Mouse (Mus musculus) kidney, adult 2 months (tissue): ENCODE results near the gene Ankrd13a. TPM values are rescaled to one million over a fixed set of nuclear protein-coding genes. Genes with fewer than 3 reads are reported as not detected.

Source experiments
- DNase-seq: peaks from one replicate; pipeline ENCODE4 v3.0.0; 2021
- H3K27ac ChIP-seq: fragments of 200-500 bp; 2 replicates; pipeline ENCODE4 v1.5.1; 2012; ENCODE audit warnings: low read depth, low read length, control low read depth, inconsistent platforms; ENCODE audit not compliant: insufficient read depth
- H3K27me3 ChIP-seq: fragments of 200-500 bp; replicated peaks from 2 replicates; pipeline ENCODE4 v1.6.1; 2012; ENCODE audit warnings: mild to moderate bottlenecking, moderate library complexity, low read length, inconsistent platforms; ENCODE audit not compliant: control insufficient read depth, insufficient read depth
- H3K36me3 ChIP-seq: fragments of 200-500 bp; 2 replicates; pipeline ENCODE4 v1.6.1; 2012; ENCODE audit warnings: mild to moderate bottlenecking, moderate library complexity, low read length, inconsistent platforms; ENCODE audit not compliant: control insufficient read depth, insufficient read depth
- H3K4me1 ChIP-seq: fragments of 200-500 bp; 2 replicates; pipeline ENCODE4 v1.6.1; 2011; ENCODE audit warnings: low read length; ENCODE audit not compliant: control insufficient read depth, insufficient read depth
- H3K4me3 ChIP-seq: fragments of 200-500 bp; 2 replicates; pipeline ENCODE4 v1.5.1; 2011; ENCODE audit warnings: mild to moderate bottlenecking, low read depth, low read length, control low read depth; ENCODE audit not compliant: insufficient read depth
- CTCF ChIP-seq: fragments of 200-500 bp; conservative IDR thresholded peaks from 2 replicates; pipeline ENCODE4 v1.5.1; 2011; ENCODE audit warnings: low read depth, mild to moderate bottlenecking, control low read depth, low read length, moderate library complexity, mixed read lengths; ENCODE audit not compliant: insufficient read depth, insufficient read length
- POLR2A ChIP-seq: fragments of 200-500 bp; IDR thresholded peaks from one replicate; pipeline ENCODE4 v1.6.1; 2011; ENCODE audit warnings: low read depth, low read length, control low read depth
- WGBS: fragments of 180-500 bp; shearing (Covaris S2); methylation state at CpG from one replicate; pipeline ENCODE4 v1.1.7; 2018; 5-methylcytosine and 5-hydroxymethylcytosine counted together
- polyA plus RNA-seq: library from polyadenylated mRNA; depleted of rRNA; stranded (reverse); fragments of >200 nt; gene quantifications from 2 replicates; pipeline ENCODE4 v1.2.3, GENCODE M21; 2012; rRNA removed

The Ankrd13a gene
- polyA plus RNA-seq, result 47.7 and 51.6 TPM in 2 replicates

DNA sequence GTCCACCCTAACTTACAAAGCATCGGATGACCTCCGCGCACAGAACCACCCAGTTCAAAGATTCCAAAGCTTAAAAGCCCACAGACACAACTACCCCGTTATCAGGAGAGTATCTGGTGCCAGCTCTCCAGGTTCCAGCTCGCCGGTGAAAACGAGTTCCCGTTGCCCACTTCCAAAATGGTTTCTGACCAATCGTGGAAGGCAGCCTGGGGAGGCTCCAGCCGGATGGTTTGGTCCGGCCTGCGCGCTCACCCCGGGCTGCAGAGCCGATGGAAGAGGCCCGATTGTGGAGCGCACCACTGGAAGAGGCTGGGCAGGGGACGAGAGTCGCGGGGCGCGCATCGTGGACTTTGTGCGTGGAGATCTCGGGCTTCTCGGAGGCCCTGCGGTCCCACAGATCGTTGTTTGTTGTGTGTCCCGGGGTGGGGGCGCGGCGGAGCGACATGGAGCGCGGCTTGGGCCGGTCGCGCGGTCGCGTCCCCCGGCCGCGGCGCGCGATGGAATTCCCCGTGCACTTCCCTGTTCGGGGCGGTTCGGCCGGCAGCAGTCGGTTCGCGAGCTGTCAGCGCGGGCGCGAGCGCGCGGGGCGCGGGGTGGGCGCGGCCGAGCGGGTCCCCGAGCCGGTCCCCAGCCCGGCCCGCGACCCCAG lies at the start of gene Ankrd13a:
Ankrd13a (plus strand) TSS at position 275 of the 649 bp plus-strand sequence.
- Histone ChIP-seq H3K27me3 (no peaks in the 10 kb centered on the region), H3K27ac (peak within 1 kb of the TSS; percentile 98), H3K4me3 (peak within 1 kb of the TSS; percentile 78), H3K4me1 (no peaks in the 10 kb centered on the region; the same call in 1 of the 2 replicates), H3K36me3 (no peaks in the 10 kb centered on the region)
- peak; percentile 95 for DNase-seq
- 1% methylated on average over 72 of the region's 73 CpGs for WGBS
- TF ChIP-seq CTCF, result no peak
- peak; percentile 34 for TF ChIP-seq POLR2A

DNA sequence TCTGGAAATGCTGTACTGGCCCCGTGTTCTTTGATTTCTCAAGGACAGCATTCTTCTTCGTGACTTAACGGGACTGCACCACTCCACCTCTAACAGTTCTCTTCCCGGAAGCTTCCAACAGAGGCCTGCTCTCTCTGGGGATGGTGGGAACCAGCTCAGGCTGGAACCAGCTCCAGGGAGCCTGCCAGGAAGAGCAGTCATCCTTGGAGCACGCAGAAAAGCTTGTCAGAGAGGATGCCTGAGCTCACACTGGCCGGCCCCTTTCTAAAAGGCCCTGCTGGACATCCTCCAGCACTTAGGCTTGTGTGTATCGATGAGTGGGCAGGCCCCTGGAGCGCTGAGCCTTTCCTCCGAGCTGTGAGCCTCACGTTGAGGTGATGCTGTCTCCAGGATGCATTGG lies 46.3 kb upstream of the Ankrd13a start:
- Histone ChIP-seq H3K27ac (no peak overlapping the region), H3K27me3 (no peaks in the 10 kb centered on the region), H3K36me3 (peaks cover 4% of the 10 kb centered on the region), H3K4me1 (no peaks in the 10 kb centered on the region), H3K4me3 (no peak overlapping the region)
- WGBS, result 61% methylated on average over 10 of the region's 10 CpGs
- no peak for TF ChIP-seq CTCF
- no peak for TF ChIP-seq POLR2A
- peak; percentile 17 for DNase-seq

DNA sequence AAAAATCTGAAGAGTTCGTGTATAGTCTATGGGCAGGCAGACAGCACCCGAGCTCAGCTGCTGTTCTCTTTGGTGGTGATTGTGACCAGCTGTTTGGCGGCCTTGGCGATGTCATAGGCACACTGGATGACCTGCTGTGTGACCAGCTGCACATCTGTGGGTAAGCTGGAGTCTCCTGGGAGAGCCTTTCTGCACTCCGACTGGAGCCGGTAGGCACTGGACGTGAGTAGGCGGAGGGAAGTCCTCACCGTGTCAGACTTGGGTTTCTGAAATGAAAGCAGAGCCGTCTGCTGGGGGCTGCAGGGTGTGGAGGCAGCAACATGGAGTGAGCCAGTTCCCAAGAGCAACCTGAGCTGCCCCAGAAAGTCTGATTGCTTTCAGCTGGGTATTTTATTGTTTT lies 44.3 kb upstream of the Ankrd13a start:
- no peak for DNase-seq
- no peak for TF ChIP-seq POLR2A
- TF ChIP-seq CTCF, result no peak
- H3K4me1 ChIP-seq, result no peaks in the 10 kb centered on the region
- peaks cover 4% of the 10 kb centered on the region for H3K36me3 ChIP-seq
- no peak overlapping the region for H3K4me3 ChIP-seq
- no peak overlapping the region for H3K27ac ChIP-seq
- WGBS, result 71% methylated on average over 10 of the region's 10 CpGs
- no peaks in the 10 kb centered on the region for H3K27me3 ChIP-seq

DNA sequence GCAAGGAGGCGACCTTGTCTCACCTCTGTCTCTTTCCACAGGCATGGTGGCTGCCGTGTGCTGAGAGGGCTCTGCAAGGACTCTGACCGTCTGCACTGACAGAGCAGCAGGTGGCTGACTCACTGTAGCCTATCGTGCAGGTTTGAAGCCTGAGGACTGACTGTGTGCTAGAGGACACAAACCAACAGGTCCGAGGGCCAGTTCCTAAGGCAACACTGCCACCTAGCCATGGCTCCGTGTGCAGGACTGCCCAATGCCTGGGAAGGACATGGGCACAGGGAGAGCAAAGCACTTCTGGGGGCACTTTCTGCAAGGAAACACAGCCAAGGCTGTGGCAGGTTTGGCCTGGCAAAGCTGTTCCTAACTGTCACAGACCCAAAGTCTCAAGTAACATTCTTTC lies 43.0 kb upstream of the Ankrd13a start:
- no peak overlapping the region for H3K4me3 ChIP-seq
- H3K27me3 ChIP-seq, result no peaks in the 10 kb centered on the region
- H3K36me3 ChIP-seq, result peaks cover 4% of the 10 kb centered on the region
- 61% methylated on average over 6 of the region's 6 CpGs for WGBS
- H3K27ac ChIP-seq, result no peak overlapping the region
- H3K4me1 ChIP-seq, result no peaks in the 10 kb centered on the region
- TF ChIP-seq POLR2A (no peak), CTCF (peak; percentile 44)
- no peak for DNase-seq

DNA sequence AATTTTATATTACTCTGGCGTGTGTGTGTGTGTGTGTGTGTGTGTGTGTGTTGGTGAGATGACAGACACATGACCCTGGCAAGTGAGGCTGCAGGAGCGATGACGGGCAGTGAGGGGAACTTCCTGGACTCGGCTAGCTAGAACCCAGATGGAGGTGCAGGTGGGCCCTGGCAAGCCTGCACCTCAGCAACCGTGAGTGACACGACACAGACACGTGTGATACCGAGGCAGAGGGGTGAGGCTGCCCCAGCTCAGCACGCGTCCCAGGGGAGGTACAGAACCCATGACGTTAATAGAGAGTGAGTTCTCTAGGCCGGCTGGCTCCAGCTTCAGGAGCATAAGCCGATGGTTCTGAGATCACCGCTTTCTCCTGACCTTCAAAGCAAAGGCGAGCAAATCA lies 42.5 kb upstream of the Ankrd13a start:
- Histone ChIP-seq H3K4me3 (no peak overlapping the region), H3K4me1 (no peaks in the 10 kb centered on the region), H3K36me3 (peaks cover 4% of the 10 kb centered on the region), H3K27me3 (no peaks in the 10 kb centered on the region), H3K27ac (no peak overlapping the region)
- no peak for DNase-seq
- TF ChIP-seq CTCF (no peak), POLR2A (no peak)
- 85% methylated on average over 15 of the region's 15 CpGs for WGBS

DNA sequence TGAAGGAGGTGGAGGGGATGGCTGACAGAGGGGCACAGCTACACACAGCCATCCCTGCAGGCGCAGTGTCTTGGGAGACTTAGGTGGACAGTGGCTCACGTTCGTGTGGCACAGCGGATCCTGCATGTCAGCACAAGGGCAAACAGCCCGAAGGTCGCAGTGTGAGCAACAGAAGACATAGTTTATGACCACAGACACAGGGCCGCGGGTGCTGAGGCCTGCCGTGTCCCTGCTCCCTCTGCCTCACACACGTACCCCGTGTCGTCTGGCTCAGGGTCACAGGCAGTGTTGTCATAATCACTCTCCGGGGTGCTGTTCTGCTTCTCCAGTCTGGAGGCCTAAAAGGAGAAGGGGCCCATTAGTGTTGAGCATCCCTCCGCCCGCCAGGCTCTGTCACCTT lies 40.9 kb upstream of the Ankrd13a start:
- no peak overlapping the region for H3K27ac ChIP-seq
- no peak for TF ChIP-seq CTCF
- no peak for TF ChIP-seq POLR2A
- H3K36me3 ChIP-seq, result peaks cover 4% of the 10 kb centered on the region
- H3K4me3 ChIP-seq, result no peak overlapping the region
- H3K27me3 ChIP-seq, result no peaks in the 10 kb centered on the region
- DNase-seq, result no peak
- 85% methylated on average over 15 of the region's 15 CpGs for WGBS
- H3K4me1 ChIP-seq, result no peaks in the 10 kb centered on the region

DNA sequence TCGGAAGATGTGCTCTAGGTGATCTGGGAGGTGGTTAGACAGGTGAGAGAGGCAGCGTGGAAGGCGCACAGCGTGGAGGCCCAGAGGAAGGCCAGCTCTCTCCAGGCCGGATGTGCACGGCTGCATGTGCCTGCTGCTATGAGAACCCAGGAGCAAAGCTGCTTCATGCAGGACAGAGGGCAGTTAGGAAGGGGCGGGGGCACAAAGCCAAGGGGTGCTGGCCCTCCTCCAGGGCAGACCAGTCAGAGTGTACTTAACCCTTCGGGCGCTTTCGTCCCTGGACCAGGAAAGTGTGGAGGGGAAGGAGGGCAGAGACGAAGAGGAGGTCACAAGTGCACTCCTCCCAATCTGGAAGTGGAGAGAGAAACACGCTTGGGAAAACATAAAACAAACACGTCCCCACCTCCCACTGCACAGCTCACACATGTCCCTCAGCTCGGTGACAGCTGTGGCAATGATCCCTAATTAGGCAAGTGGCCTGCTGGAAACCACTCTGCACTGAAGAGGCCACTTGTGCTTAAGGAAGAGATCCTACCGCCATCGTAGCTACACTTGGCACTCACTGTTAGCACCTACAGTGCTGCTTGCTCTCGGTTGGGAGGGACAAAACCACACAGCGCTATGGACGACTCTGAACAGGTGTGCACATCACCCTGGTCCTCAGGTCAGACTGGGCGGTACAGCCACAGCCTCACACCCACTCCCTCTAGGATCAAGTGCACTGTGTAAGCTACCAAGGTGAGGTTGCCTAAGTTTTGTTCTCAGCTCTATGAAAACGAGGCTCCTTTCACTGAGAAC lies 37.2 kb upstream of the Ankrd13a start:
- WGBS, result 63% methylated on average over 21 of the region's 21 CpGs
- H3K4me1 ChIP-seq, result no peaks in the 10 kb centered on the region
- no peaks in the 10 kb centered on the region for H3K27me3 ChIP-seq
- peak; percentile 32 for DNase-seq
- H3K27ac ChIP-seq, result no peak overlapping the region
- TF ChIP-seq CTCF (no peak), POLR2A (no peak)
- H3K4me3 ChIP-seq, result no peak overlapping the region
- H3K36me3 ChIP-seq, result peaks cover 2% of the 10 kb centered on the region; the same call in 1 of the 2 replicates
